Mouse (Mus musculus) testis, adult 2 months (tissue): Measurements from ENCODE around the gene Mob3a.

Experiments
- CTCF ChIP-seq: fragments of 200-500 bp; IDR thresholded peaks from 2 replicates; pipeline ENCODE4 v1.5.1; 2012; ENCODE audit warnings: low read depth, mild to moderate bottlenecking, inconsistent platforms, low read length, moderate library complexity; ENCODE audit not compliant: control insufficient read depth, insufficient read depth, insufficient replicate concordance
- POLR2A ChIP-seq: fragments of 200-500 bp; IDR thresholded peaks from 2 replicates; pipeline ENCODE4 v1.6.1; 2012; ENCODE audit warnings: low read depth, mild to moderate bottlenecking, inconsistent platforms, low read length, moderate library complexity; ENCODE audit not compliant: control insufficient read depth

DNA sequence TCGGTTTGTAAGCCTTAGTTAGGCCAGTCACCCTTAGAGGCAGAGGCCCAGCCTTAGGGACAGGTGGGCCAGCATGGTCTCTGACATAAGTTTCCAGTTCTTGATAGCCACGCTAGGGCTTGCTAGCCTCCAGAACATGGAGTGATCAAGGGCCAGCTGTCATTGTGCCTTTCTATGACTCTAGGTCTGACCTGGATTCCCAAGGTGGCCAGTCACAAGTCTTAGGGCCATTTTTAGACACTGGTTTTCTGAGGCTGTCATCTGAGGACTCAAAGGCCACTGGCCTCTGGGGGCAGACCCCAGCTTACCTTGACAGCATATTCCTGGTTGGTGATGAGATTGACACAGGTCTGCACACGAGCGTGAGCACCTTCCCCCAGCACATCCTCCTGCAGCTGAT, 30.5 kb downstream of the Mob3a start:
- TF ChIP-seq CTCF = no peak
- no peak for TF ChIP-seq POLR2A
